Mouse (Mus musculus): ENCODE results near the gene H2-DMb2. TPM values are rescaled to one million over a fixed set of nuclear protein-coding genes. Genes with fewer than 3 reads are reported as not detected.

Gene H2-DMb2
- polyA plus RNA-seq, 1 experiment from 2014 or later = not detected

- H3K36me3 ChIP-seq (replicated peaks; ENCODE audit: control insufficient read depth, insufficient read depth, low read depth, low read length) = no peaks in the 10 kb centered on the region
Measured at GRCm38 (mm10) chr17:34169279-34169678, 26.2 kb downstream of the H2-DMb2 start.

DNA sequence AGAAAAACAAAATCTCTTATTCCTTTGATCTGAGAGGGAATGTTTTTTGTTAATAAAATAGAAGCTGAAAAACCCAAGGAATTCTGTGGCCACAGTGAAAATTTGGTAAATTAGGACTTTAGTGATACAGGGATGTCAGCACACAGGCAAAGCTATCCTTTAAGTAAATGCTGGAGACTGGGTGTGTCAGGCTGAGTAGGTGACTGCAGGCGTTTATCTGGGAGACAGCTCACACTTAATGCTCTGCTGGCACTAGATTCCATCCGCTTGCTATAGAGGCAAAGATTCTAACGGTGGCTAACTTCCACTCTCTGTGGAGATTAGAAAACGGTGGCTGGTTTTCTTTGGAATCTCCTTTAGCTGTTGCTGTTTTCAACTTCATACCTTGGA lies 27.4 kb downstream of the H2-DMb2 start:
- Histone ChIP-seq H3K4me2 (ENCODE audit: low read depth, low read length) (no peak overlapping the region), H3K4me3 (ENCODE audit: low read depth, low read length) (no peak overlapping the region), H3K27ac (replicated peaks; ENCODE audit: low read depth, low read length) (no peak overlapping the region), H3K9me3 (replicated peaks; ENCODE audit: control insufficient read depth, low read length) (no peaks in the 10 kb centered on the region), H3K36me3 (replicated peaks; ENCODE audit: control insufficient read depth, insufficient read depth, low read depth, low read length) (no peaks in the 10 kb centered on the region), H3K4me1 (ENCODE audit: control insufficient read depth, insufficient read depth, low read length) (no peaks in the 10 kb centered on the region), H3K9ac (replicated peaks; ENCODE audit: low read length) (no peak overlapping the region), H3K27me3 (ENCODE audit: control insufficient read depth, insufficient read depth, low read length) (no peaks in the 10 kb centered on the region)
- WGBS = 26% methylated on average over 4 of the region's 4 CpGs
- ATAC-seq (replicated peaks; ENCODE audit: insufficient number of reproducible peaks, low FRiP score, low TSS enrichment, low read depth) = no peak
- no peak for DNase-seq (ENCODE audit: low spot score)

More at GRCm38 (mm10) chr17:34169279-34169678, 26.2 kb downstream of the H2-DMb2 start:
- Histone ChIP-seq H3K9ac (replicated peaks; ENCODE audit: low read length) (no peak overlapping the region), H3K27me3 (ENCODE audit: control insufficient read depth, insufficient read depth, low read length) (no peaks in the 10 kb centered on the region), H3K9me3 (replicated peaks; ENCODE audit: control insufficient read depth, low read length) (no peaks in the 10 kb centered on the region), H3K4me2 (ENCODE audit: low read depth, low read length) (no peak overlapping the region), H3K27ac (replicated peaks; ENCODE audit: low read depth, low read length) (no peak overlapping the region), H3K4me3 (ENCODE audit: low read depth, low read length) (no peak overlapping the region), H3K4me1 (ENCODE audit: control insufficient read depth, insufficient read depth, low read length) (no peaks in the 10 kb centered on the region)
- peak; percentile 66 for DNase-seq (ENCODE audit: low spot score)
- no peak for ATAC-seq (replicated peaks; ENCODE audit: insufficient number of reproducible peaks, low FRiP score, low TSS enrichment, low read depth)
- WGBS = 4% methylated on average over 2 of the region's 2 CpGs

DNA sequence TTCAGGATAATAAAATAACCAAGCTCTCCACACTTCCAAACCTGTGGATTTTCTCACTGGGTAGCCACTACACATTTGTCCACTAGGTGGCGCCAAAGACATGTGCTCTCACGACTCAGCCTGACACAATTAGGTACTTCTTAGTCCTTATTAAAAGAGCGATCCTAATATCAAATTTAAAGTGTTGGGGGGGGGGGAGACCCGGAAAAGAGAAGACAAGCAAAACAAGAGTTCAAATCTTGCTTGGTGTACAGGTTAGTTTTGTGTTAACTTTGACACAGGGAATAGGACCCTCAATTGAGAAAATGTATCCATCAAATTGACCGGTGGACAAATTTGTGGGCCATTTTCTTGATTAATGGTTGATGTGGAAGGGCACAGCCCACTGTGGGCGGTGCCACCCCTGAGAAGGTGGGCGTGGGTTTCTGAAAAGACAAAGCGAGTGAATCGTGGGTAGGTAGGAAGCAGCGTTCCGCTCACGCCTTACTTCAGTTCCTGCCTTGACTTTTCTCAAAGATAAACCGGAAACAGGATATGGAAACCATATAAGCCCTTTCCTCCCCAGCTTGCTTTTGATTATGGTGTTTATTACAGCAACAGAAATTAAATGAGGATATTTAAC lies 27.9 kb downstream of the H2-DMb2 start:
- no peaks in the 10 kb centered on the region for H3K9me3 ChIP-seq (replicated peaks; ENCODE audit: control insufficient read depth, low read length)
- no peak overlapping the region for H3K9ac ChIP-seq (replicated peaks; ENCODE audit: low read length)
- no peaks in the 10 kb centered on the region for H3K36me3 ChIP-seq (replicated peaks; ENCODE audit: control insufficient read depth, insufficient read depth, low read depth, low read length)
- no peak overlapping the region for H3K4me3 ChIP-seq (ENCODE audit: low read depth, low read length)
- no peak overlapping the region for H3K27ac ChIP-seq (replicated peaks; ENCODE audit: low read depth, low read length)
- ATAC-seq (replicated peaks; ENCODE audit: insufficient number of reproducible peaks, low FRiP score, low TSS enrichment, low read depth) = no peak
- H3K4me2 ChIP-seq (ENCODE audit: low read depth, low read length) = no peak overlapping the region
- WGBS = 44% methylated on average over 13 of the region's 13 CpGs
- no peaks in the 10 kb centered on the region for H3K4me1 ChIP-seq (ENCODE audit: control insufficient read depth, insufficient read depth, low read length)
- no peaks in the 10 kb centered on the region for H3K27me3 ChIP-seq (ENCODE audit: control insufficient read depth, insufficient read depth, low read length)
- DNase-seq (ENCODE audit: low spot score) = peak; percentile 85

- Histone ChIP-seq H3K4me3 (ENCODE audit: low read depth, low read length) (no peak overlapping the region), H3K4me1 (ENCODE audit: control insufficient read depth, insufficient read depth, low read length) (no peaks in the 10 kb centered on the region), H3K36me3 (replicated peaks; ENCODE audit: control insufficient read depth, insufficient read depth, low read depth, low read length) (no peaks in the 10 kb centered on the region), H3K27me3 (ENCODE audit: control insufficient read depth, insufficient read depth, low read length) (no peaks in the 10 kb centered on the region), H3K4me2 (ENCODE audit: low read depth, low read length) (no peak overlapping the region), H3K9ac (replicated peaks; ENCODE audit: low read length) (no peak overlapping the region), H3K27ac (replicated peaks; ENCODE audit: low read depth, low read length) (no peak overlapping the region), H3K9me3 (replicated peaks; ENCODE audit: control insufficient read depth, low read length) (no peaks in the 10 kb centered on the region)
- DNase-seq (ENCODE audit: low spot score) (no peak), ATAC-seq (replicated peaks; ENCODE audit: insufficient number of reproducible peaks, low FRiP score, low TSS enrichment, low read depth) (no peak)
- WGBS = 96% methylated on average over 5 of the region's 5 CpGs
Measured at GRCm38 (mm10) chr17:34172528-34172927, 29.4 kb downstream of the H2-DMb2 start.

- WGBS = 42% methylated on average over 1 of the region's 1 CpGs
- no peaks in the 10 kb centered on the region for H3K4me1 ChIP-seq (ENCODE audit: control insufficient read depth, insufficient read depth, low read length)
- no peak overlapping the region for H3K9ac ChIP-seq (replicated peaks; ENCODE audit: low read length)
- no peak overlapping the region for H3K4me2 ChIP-seq (ENCODE audit: low read depth, low read length)
- DNase-seq (ENCODE audit: low spot score) (no peak), ATAC-seq (replicated peaks; ENCODE audit: insufficient number of reproducible peaks, low FRiP score, low TSS enrichment, low read depth) (no peak)
- no peaks in the 10 kb centered on the region for H3K36me3 ChIP-seq (replicated peaks; ENCODE audit: control insufficient read depth, insufficient read depth, low read depth, low read length)
- H3K4me3 ChIP-seq (ENCODE audit: low read depth, low read length) = no peak overlapping the region
- no peaks in the 10 kb centered on the region for H3K9me3 ChIP-seq (replicated peaks; ENCODE audit: control insufficient read depth, low read length)
- no peaks in the 10 kb centered on the region for H3K27me3 ChIP-seq (ENCODE audit: control insufficient read depth, insufficient read depth, low read length)
- H3K27ac ChIP-seq (replicated peaks; ENCODE audit: low read depth, low read length) = no peak overlapping the region
Measured at GRCm38 (mm10) chr17:34174075-34174474, 31.0 kb downstream of the H2-DMb2 start.

DNA sequence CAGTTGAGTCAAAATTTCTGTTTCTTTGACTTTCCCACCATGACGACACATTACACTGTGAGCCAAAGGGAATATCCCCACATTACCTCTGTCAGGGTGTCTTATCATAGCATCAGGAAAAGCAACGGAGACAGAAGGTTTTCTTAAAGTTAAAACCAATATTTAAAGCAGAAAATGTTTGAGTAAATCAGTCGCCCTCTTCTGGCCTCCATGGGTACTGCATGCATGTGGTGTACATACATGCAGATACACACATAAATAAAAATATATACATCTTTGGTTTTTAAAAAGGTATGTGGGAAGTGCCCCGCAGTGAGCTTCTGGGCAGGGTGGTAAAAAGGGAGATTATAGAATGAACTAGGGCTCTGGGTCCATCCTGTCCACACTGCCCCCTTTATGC lies 34.1 kb downstream of the H2-DMb2 start:
- no peaks in the 10 kb centered on the region for H3K4me1 ChIP-seq (ENCODE audit: control insufficient read depth, insufficient read depth, low read length)
- no peaks in the 10 kb centered on the region for H3K27me3 ChIP-seq (ENCODE audit: control insufficient read depth, insufficient read depth, low read length)
- 64% methylated on average over 4 of the region's 4 CpGs for WGBS
- no peaks in the 10 kb centered on the region for H3K36me3 ChIP-seq (replicated peaks; ENCODE audit: control insufficient read depth, insufficient read depth, low read depth, low read length)
- H3K27ac ChIP-seq (replicated peaks; ENCODE audit: low read depth, low read length) = no peak overlapping the region
- no peak overlapping the region for H3K4me2 ChIP-seq (ENCODE audit: low read depth, low read length)
- H3K9me3 ChIP-seq (replicated peaks; ENCODE audit: control insufficient read depth, low read length) = no peaks in the 10 kb centered on the region
- DNase-seq (ENCODE audit: low spot score) = peak; percentile 21
- no peak for ATAC-seq (replicated peaks; ENCODE audit: insufficient number of reproducible peaks, low FRiP score, low TSS enrichment, low read depth)
- H3K4me3 ChIP-seq (ENCODE audit: low read depth, low read length) = no peak overlapping the region
- no peak overlapping the region for H3K9ac ChIP-seq (replicated peaks; ENCODE audit: low read length)

DNA sequence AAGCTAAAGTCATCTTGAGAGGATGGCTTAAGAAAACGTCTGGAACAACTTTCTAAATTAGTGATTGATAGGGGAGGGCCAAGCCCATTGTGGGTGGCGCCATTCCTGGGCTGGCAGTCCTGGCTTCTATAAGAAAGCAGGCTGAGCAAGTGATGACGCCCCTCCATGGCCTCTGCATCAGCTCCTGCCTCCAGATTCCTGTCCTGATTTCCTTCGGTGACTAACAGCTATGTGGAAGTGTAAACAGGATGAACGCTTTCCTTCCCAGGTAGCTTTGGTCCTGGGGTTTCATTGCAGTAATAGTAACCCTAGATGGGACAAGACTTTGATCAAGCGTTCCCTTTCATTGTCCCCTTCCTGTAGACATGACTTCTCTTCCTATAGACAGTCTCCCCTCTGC lies 35.9 kb downstream of the H2-DMb2 start:
- no peaks in the 10 kb centered on the region for H3K9me3 ChIP-seq (replicated peaks; ENCODE audit: control insufficient read depth, low read length)
- H3K27ac ChIP-seq (replicated peaks; ENCODE audit: low read depth, low read length) = no peak overlapping the region
- DNase-seq (ENCODE audit: low spot score) (no peak), ATAC-seq (replicated peaks; ENCODE audit: insufficient number of reproducible peaks, low FRiP score, low TSS enrichment, low read depth) (no peak)
- H3K4me1 ChIP-seq (ENCODE audit: control insufficient read depth, insufficient read depth, low read length) = no peaks in the 10 kb centered on the region
- no peaks in the 10 kb centered on the region for H3K36me3 ChIP-seq (replicated peaks; ENCODE audit: control insufficient read depth, insufficient read depth, low read depth, low read length)
- H3K27me3 ChIP-seq (ENCODE audit: control insufficient read depth, insufficient read depth, low read length) = no peaks in the 10 kb centered on the region
- no peak overlapping the region for H3K4me2 ChIP-seq (ENCODE audit: low read depth, low read length)
- no peak overlapping the region for H3K9ac ChIP-seq (replicated peaks; ENCODE audit: low read length)
- WGBS = 68% methylated on average over 6 of the region's 6 CpGs
- H3K4me3 ChIP-seq (ENCODE audit: low read depth, low read length) = no peak overlapping the region

DNA sequence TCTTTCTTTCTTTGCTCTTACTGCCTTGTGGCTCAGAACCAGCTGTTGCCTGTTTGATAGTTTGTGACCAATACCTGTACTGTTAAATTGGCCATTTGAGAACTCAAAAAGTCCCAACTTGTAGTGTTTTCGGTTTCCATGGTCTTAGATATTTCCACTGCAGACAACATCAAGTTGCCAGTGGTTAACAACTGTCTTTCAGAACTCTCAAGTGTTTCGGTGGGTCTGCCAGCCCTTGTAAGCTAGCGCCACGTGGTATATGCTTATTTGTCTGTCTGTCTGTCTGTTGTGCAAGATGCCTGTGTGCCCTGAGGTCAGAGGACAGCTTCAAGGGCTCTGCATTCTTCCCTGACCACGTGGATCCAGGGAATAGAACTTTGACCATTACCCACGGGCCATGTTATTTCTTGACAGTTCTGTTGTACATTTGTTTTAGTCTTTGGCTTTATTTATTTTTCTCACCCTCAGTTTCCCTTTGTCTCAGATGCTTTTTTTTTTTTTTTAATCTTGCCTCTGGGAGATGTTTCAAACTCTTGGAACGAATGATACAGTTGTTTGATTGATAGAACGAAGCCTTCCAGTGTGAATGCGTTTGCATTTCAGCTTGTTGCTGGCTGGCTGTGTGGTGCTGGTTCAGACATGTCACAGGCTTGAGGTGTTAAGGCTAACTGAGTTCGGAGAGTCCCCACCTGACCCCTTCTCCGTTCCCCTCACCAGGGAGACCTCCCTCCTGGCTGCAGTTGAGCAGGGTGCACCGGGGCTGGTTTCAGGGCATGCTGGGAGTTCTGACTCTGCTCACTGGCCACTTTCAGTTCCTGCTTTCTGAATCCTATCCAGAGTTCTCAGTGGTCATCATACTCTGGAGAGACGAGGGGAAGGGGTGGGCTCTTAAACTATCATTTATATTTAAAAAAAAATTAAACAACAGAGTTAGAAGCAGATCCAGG lies 37.1 kb downstream of the H2-DMb2 start:
- WGBS = 74% methylated on average over 13 of the region's 13 CpGs
- Histone ChIP-seq H3K36me3 (replicated peaks; ENCODE audit: control insufficient read depth, insufficient read depth, low read depth, low read length) (no peaks in the 10 kb centered on the region), H3K9ac (replicated peaks; ENCODE audit: low read length) (no peak overlapping the region), H3K27me3 (ENCODE audit: control insufficient read depth, insufficient read depth, low read length) (0 out of 2 replicates have a peak, but pooled peaks cover 2% of the 10 kb centered on the region), H3K4me2 (ENCODE audit: low read depth, low read length) (no peak overlapping the region), H3K27ac (replicated peaks; ENCODE audit: low read depth, low read length) (no peak overlapping the region), H3K9me3 (replicated peaks; ENCODE audit: control insufficient read depth, low read length) (no peaks in the 10 kb centered on the region), H3K4me1 (ENCODE audit: control insufficient read depth, insufficient read depth, low read length) (no peaks in the 10 kb centered on the region), H3K4me3 (ENCODE audit: low read depth, low read length) (no peak overlapping the region)
- DNase-seq (ENCODE audit: low spot score) (no peak), ATAC-seq (replicated peaks; ENCODE audit: insufficient number of reproducible peaks, low FRiP score, low TSS enrichment, low read depth) (no peak)
